Mouse (Mus musculus): ENCODE results near the gene Lsg1. TPM values are rescaled to one million over a fixed set of nuclear protein-coding genes. Genes with fewer than 3 reads are reported as not detected.

The Lsg1 gene
- polyA plus RNA-seq, 1 experiment from 2014 or later = 65.0 TPM

DNA sequence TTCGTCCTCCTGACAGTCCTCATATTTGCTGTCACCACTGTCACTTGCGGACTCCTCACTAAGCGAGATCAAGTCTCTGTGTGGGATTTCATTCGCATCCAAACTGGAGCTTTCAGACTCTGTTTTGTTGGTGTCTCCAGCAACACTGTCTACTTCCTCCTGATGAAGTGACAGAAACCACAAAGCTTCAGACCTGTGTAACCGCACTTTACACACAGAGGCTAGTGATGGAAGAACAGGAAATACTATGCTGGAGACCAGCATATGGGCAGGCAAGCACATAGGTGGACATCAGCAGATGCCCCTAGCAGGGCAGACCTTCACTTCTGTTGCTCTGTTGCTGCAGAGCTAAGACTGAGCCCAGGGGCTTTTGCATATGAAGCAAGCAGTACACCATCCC lies 16.0 kb downstream of the Lsg1 start:
- H3K9ac ChIP-seq (replicated peaks; ENCODE audit: low read depth, low read length) = no peak overlapping the region
- H3K27me3 ChIP-seq (ENCODE audit: control insufficient read depth, insufficient read depth, low read length) = no peaks in the 10 kb centered on the region
- ATAC-seq (ENCODE audit: insufficient number of reproducible peaks, insufficient read depth, low FRiP score, low read depth) = no peak
- no peak overlapping the region for H3K27ac ChIP-seq (ENCODE audit: low read length)
- WGBS = 94% methylated on average over 5 of the region's 5 CpGs
- peaks cover 79% of the 10 kb centered on the region for H3K36me3 ChIP-seq (ENCODE audit: control insufficient read depth, insufficient read depth, low read length)
- no peak overlapping the region for H3K4me2 ChIP-seq (replicated peaks; ENCODE audit: low read depth, low read length)
- no peaks in the 10 kb centered on the region for H3K4me1 ChIP-seq (ENCODE audit: control insufficient read depth, insufficient read depth, low read length)
- no peaks in the 10 kb centered on the region for H3K9me3 ChIP-seq (ENCODE audit: control insufficient read depth, low read depth, low read length)
- H3K4me3 ChIP-seq (ENCODE audit: low read depth, low read length) = no peak overlapping the region

DNA sequence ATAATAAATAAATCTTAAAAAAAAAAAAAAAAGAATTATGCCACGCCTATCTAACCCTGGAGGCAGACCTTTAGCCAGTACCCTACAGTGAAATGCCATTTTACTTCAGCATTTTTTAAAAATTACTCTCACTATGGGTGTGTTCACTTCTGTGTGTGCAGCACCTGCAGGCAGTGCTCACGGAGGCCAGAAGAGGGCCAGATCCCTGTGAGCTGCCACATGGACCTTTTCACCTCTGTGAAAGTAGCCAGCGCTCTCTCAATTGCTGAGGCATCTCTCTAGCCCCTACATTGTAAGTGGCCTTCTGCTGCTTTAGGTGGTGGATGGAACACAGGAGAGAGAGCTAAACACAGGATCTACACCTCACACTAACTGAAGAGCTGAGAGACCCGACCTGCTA lies 17.2 kb downstream of the Lsg1 start:
- Histone ChIP-seq H3K9me3 (ENCODE audit: control insufficient read depth, low read depth, low read length) (no peaks in the 10 kb centered on the region), H3K4me3 (ENCODE audit: low read depth, low read length) (no peak overlapping the region), H3K27me3 (ENCODE audit: control insufficient read depth, insufficient read depth, low read length) (no peaks in the 10 kb centered on the region), H3K4me1 (ENCODE audit: control insufficient read depth, insufficient read depth, low read length) (no peaks in the 10 kb centered on the region), H3K27ac (ENCODE audit: low read length) (no peak overlapping the region), H3K9ac (replicated peaks; ENCODE audit: low read depth, low read length) (no peak overlapping the region), H3K36me3 (ENCODE audit: control insufficient read depth, insufficient read depth, low read length) (peaks cover 74% of the 10 kb centered on the region), H3K4me2 (replicated peaks; ENCODE audit: low read depth, low read length) (no peak overlapping the region)
- ATAC-seq (ENCODE audit: insufficient number of reproducible peaks, insufficient read depth, low FRiP score, low read depth) = no peak
- WGBS = 92% methylated on average over 4 of the region's 4 CpGs

DNA sequence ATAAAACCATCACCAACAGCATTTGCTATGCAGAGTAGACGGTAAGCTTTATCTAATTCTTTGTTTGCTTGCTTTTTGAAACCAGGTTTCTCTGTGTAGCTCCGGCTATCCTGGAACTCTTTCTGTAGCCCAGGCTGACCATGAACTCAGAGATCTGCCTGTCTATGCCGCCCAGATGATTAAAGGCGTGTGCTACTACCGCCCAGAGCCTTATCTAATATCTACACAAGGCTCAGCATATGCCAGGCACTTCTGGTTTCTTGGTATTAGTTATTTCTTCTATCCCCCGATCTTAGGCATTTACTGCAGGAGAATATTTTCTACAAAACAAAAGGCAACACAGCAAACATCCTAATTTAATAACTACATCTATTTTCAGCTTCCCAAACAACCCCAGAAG lies 21.8 kb downstream of the Lsg1 start:
- Histone ChIP-seq H3K4me2 (replicated peaks; ENCODE audit: low read depth, low read length) (no peak overlapping the region), H3K36me3 (ENCODE audit: control insufficient read depth, insufficient read depth, low read length) (peaks cover 85% of the 10 kb centered on the region), H3K27me3 (ENCODE audit: control insufficient read depth, insufficient read depth, low read length) (no peaks in the 10 kb centered on the region), H3K9ac (replicated peaks; ENCODE audit: low read depth, low read length) (no peak overlapping the region), H3K4me3 (ENCODE audit: low read depth, low read length) (no peak overlapping the region), H3K9me3 (ENCODE audit: control insufficient read depth, low read depth, low read length) (no peaks in the 10 kb centered on the region), H3K27ac (ENCODE audit: low read length) (no peak overlapping the region), H3K4me1 (ENCODE audit: control insufficient read depth, insufficient read depth, low read length) (no peaks in the 10 kb centered on the region)
- no peak for ATAC-seq (ENCODE audit: insufficient number of reproducible peaks, insufficient read depth, low FRiP score, low read depth)
- WGBS = 86% methylated on average over 6 of the region's 6 CpGs

DNA sequence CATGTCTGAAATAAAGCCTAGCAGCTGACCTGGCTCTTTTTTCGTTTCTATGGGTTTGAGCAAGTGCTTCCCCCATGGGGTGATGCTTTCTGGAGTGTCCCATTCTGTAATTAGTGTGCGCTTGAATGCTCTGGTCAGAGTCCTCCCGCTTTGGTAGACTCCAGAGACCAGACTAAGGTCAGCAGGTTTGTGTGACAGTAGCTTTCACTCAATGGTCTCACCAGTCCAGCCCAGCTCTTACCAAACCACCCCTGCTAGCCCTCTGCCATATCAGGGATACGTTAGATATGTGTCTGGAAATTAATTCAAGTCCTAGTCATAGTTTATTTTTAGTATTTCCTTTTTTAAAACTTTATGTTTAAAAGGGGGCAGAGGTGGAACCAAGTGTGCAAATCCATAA lies 26.8 kb downstream of the Lsg1 start:
- Histone ChIP-seq H3K4me2 (replicated peaks; ENCODE audit: low read depth, low read length) (no peak overlapping the region), H3K4me1 (ENCODE audit: control insufficient read depth, insufficient read depth, low read length) (no peaks in the 10 kb centered on the region), H3K9me3 (ENCODE audit: control insufficient read depth, low read depth, low read length) (no peaks in the 10 kb centered on the region; the same call in 1 of the 2 replicates), H3K27me3 (ENCODE audit: control insufficient read depth, insufficient read depth, low read length) (no peaks in the 10 kb centered on the region), H3K27ac (ENCODE audit: low read length) (no peak overlapping the region), H3K9ac (replicated peaks; ENCODE audit: low read depth, low read length) (no peak overlapping the region), H3K36me3 (ENCODE audit: control insufficient read depth, insufficient read depth, low read length) (peaks cover 62% of the 10 kb centered on the region), H3K4me3 (ENCODE audit: low read depth, low read length) (no peak overlapping the region)
- 91% methylated on average over 4 of the region's 4 CpGs for WGBS
- no peak for ATAC-seq (ENCODE audit: insufficient number of reproducible peaks, insufficient read depth, low FRiP score, low read depth)

DNA sequence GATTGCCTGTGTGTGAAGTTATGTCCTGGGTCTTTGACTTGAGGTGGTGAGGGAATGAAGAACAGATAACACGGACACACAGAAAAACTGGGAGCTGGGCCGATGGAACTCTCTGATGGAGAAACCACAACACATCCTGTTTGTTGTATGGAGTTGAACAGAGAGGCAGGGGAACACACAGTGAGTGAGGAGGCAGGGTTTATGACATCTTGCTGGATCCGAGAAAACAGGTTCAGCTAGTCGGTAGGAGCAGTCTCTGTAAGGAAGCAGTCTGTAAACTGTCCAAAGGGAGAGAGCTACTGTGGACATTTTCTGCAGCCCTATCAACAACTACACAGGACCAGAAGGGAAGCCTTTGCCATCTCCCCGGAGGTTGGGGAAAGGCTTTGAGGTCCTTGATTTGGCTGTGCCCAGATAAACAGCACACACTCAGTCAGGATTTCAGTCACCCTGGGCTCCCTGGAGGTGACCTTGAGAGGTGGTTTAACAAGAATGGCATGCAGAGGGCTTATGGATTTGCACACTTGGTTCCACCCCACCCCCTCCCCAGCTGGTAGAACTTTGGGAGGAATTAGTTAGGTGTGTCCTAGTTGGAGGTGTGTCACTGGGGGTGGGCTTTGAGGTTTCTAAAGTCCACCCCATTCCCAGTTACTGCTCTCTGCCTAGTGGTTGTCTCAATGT lies 27.9 kb downstream of the Lsg1 start:
- Histone ChIP-seq H3K4me1 (ENCODE audit: control insufficient read depth, insufficient read depth, low read length) (no peaks in the 10 kb centered on the region), H3K4me3 (ENCODE audit: low read depth, low read length) (no peak overlapping the region), H3K27me3 (ENCODE audit: control insufficient read depth, insufficient read depth, low read length) (no peaks in the 10 kb centered on the region), H3K4me2 (replicated peaks; ENCODE audit: low read depth, low read length) (no peak overlapping the region), H3K36me3 (ENCODE audit: control insufficient read depth, insufficient read depth, low read length) (peaks cover 51% of the 10 kb centered on the region), H3K9ac (replicated peaks; ENCODE audit: low read depth, low read length) (no peak overlapping the region), H3K9me3 (ENCODE audit: control insufficient read depth, low read depth, low read length) (peaks cover 5% of the 10 kb centered on the region; the same call in 1 of the 2 replicates), H3K27ac (ENCODE audit: low read length) (no peak overlapping the region)
- no peak for ATAC-seq (ENCODE audit: insufficient number of reproducible peaks, insufficient read depth, low FRiP score, low read depth)
- WGBS = 86% methylated on average over 5 of the region's 5 CpGs

DNA sequence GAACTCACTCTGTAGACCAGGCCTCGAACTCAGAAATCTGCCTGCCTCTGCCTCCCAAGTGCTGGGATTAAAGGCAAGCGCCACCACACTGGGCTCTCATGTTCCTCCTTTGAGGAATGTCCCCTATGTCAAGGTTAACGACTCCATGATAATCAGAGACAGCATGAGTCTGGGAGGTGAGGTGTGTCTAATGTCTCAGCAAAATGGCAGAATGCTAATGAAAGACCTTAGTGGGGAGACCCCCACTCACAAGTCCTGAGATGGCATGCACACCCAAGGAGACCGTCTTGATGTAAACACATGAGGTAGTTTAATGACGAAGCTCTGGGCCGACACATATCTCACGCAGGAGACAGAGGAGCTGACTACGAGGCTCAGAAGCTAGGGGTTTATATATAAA lies 33.3 kb downstream of the Lsg1 start:
- 91% methylated on average over 8 of the region's 8 CpGs for WGBS
- Histone ChIP-seq H3K4me1 (ENCODE audit: control insufficient read depth, insufficient read depth, low read length) (peaks cover 5% of the 10 kb centered on the region; the same call in 1 of the 2 replicates), H3K4me2 (replicated peaks; ENCODE audit: low read depth, low read length) (no peak overlapping the region), H3K27ac (ENCODE audit: low read length) (no peak overlapping the region), H3K27me3 (ENCODE audit: control insufficient read depth, insufficient read depth, low read length) (no peaks in the 10 kb centered on the region), H3K9me3 (ENCODE audit: control insufficient read depth, low read depth, low read length) (peaks cover 5% of the 10 kb centered on the region; the same call in 1 of the 2 replicates), H3K4me3 (ENCODE audit: low read depth, low read length) (no peak overlapping the region), H3K9ac (replicated peaks; ENCODE audit: low read depth, low read length) (no peak overlapping the region), H3K36me3 (ENCODE audit: control insufficient read depth, insufficient read depth, low read length) (peaks cover 7% of the 10 kb centered on the region; the same call in 1 of the 2 replicates)
- no peak for ATAC-seq (ENCODE audit: insufficient number of reproducible peaks, insufficient read depth, low FRiP score, low read depth)

DNA sequence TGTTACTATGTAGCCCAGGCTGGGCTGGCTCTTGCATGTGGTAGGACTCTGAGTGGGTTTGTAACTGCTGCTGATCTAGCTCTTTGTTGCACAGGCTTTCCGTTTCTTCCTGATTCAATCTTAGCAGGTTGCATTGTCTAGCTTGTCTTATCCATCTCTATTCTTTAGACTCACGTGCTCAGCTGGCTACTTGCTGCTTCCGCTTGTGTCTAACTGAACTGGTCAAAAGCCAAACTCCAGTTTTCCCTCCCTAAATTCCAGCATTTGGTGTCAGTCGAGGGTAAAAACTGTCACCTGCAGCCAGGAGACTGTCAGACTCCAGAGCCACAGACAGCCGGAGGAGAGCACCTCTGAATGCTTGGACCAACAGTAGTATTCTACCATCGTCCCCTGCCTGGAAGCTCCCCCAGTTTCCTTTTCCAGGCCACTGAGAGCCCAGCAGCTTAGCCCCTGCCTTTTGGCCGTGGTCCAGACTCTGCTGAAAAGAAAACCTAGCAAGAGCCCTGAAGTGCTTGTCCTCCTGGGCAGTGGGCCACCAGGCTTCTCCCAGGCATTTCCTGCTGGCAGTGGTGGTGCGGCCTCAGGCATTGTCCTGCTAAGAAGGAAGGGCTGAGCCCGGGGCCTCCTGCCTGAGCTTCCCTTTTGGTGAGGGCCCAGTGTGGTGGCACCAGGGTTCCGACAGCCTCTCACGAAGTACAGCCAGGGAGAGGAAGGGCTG lies 34.6 kb downstream of the Lsg1 start:
- Histone ChIP-seq H3K9ac (replicated peaks; ENCODE audit: low read depth, low read length) (no peak overlapping the region), H3K27me3 (ENCODE audit: control insufficient read depth, insufficient read depth, low read length) (no peaks in the 10 kb centered on the region), H3K36me3 (ENCODE audit: control insufficient read depth, insufficient read depth, low read length) (peaks cover 4% of the 10 kb centered on the region; the same call in 1 of the 2 replicates), H3K4me2 (replicated peaks; ENCODE audit: low read depth, low read length) (no peak overlapping the region), H3K27ac (ENCODE audit: low read length) (peak overlapping the region; percentile 40), H3K4me3 (ENCODE audit: low read depth, low read length) (no peak overlapping the region), H3K9me3 (ENCODE audit: control insufficient read depth, low read depth, low read length) (peaks cover 5% of the 10 kb centered on the region; the same call in 1 of the 2 replicates), H3K4me1 (ENCODE audit: control insufficient read depth, insufficient read depth, low read length) (peaks cover 5% of the 10 kb centered on the region; the same call in 1 of the 2 replicates)
- 37% methylated on average over 11 of the region's 11 CpGs for WGBS
- no peak for ATAC-seq (ENCODE audit: insufficient number of reproducible peaks, insufficient read depth, low FRiP score, low read depth)

DNA sequence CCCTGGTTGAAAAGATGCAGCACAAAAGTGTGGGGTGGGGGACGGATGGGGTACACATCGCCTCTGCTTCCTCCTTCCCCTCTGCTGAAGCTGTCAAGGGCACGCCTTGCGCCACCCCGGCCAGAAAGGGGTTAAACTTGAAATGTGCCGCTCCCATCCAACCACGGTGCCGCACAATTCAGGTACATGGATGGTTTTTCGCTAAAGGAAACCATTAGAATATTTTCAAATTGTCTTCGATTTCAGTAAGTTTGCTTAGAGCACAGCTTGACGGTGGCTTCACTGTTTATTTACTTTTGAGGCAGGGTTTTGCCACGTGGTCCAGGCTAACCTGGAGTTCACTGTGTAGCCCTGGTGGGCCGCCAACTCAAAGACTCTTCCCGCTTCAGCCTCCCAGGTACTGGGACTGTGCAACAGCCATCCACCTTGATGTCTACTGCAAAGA lies 36.6 kb downstream of the Lsg1 start, which contains the start of gene Tmem44:
TSS of gene Tmem44 (minus strand) at position 95 of the 445 bp plus-strand sequence.
- Histone ChIP-seq H3K4me2 (replicated peaks; ENCODE audit: low read depth, low read length) (peak within 1 kb of the TSS; percentile 77), H3K9ac (replicated peaks; ENCODE audit: low read depth, low read length) (peak within 1 kb of the TSS; percentile 72), H3K9me3 (ENCODE audit: control insufficient read depth, low read depth, low read length) (peaks cover 5% of the 10 kb centered on the region; the same call in 1 of the 2 replicates), H3K4me1 (ENCODE audit: control insufficient read depth, insufficient read depth, low read length) (peaks cover 5% of the 10 kb centered on the region; the same call in 1 of the 2 replicates), H3K27ac (ENCODE audit: low read length) (no peak within 1 kb of the TSS; the same call in none of the 2 replicates), H3K36me3 (ENCODE audit: control insufficient read depth, insufficient read depth, low read length) (no peaks in the 10 kb centered on the region), H3K4me3 (ENCODE audit: low read depth, low read length) (peak within 1 kb of the TSS; percentile 76), H3K27me3 (ENCODE audit: control insufficient read depth, insufficient read depth, low read length) (no peaks in the 10 kb centered on the region)
- WGBS = 4% methylated on average over 14 of the region's 14 CpGs
- ATAC-seq (ENCODE audit: insufficient number of reproducible peaks, insufficient read depth, low FRiP score, low read depth) = peak; percentile 51; the same call in 1 of the 2 replicates
